Mouse (Mus musculus) liver, embryonic 15.5 days (tissue): ENCODE results near the gene Cops9. TPM values are rescaled to one million over a fixed set of nuclear protein-coding genes. Genes with fewer than 3 reads are reported as not detected.

Source experiments
- ATAC-seq: fragments of 200-750 bp; cut with Nextera tagmentation; 2 replicates; pipeline ENCODE4 v1.8.0; 2017; ENCODE audit warnings: moderate number of reproducible peaks, mild to moderate bottlenecking, moderate library complexity; ENCODE audit not compliant: insufficient read depth
- H3K27ac ChIP-seq: fragments of 300-500 bp; sonication (generic); replicated peaks from 2 replicates; pipeline ENCODE4 v1.5.1; 2015; ENCODE audit warnings: mild to moderate bottlenecking, inconsistent platforms
- H3K27me3 ChIP-seq: fragments of 300-500 bp; sonication (generic); 2 replicates; pipeline ENCODE4 v1.6.1; 2015; ENCODE audit warnings: mild to moderate bottlenecking, inconsistent platforms
- H3K36me3 ChIP-seq: fragments of 300-500 bp; sonication (generic); replicated peaks from 2 replicates; pipeline ENCODE4 v1.6.1; 2015; ENCODE audit warnings: moderate library complexity, mild to moderate bottlenecking, inconsistent platforms
- H3K4me1 ChIP-seq: fragments of 300-500 bp; sonication (generic); replicated peaks from 2 replicates; pipeline ENCODE4 v1.6.1; 2015; ENCODE audit warnings: inconsistent platforms
- H3K4me2 ChIP-seq: fragments of 300-500 bp; sonication (generic); 2 replicates; pipeline ENCODE4 v1.6.1; 2015; ENCODE audit warnings: moderate library complexity, mild to moderate bottlenecking, inconsistent platforms
- H3K4me3 ChIP-seq: fragments of 300-500 bp; sonication (generic); replicated peaks from 2 replicates; pipeline ENCODE4 v1.5.1; 2015; ENCODE audit warnings: mild to moderate bottlenecking, inconsistent platforms
- H3K9ac ChIP-seq: fragments of 300-500 bp; sonication (generic); 2 replicates; pipeline ENCODE4 v1.6.1; 2015; ENCODE audit warnings: moderate library complexity, mild to moderate bottlenecking, inconsistent platforms
- H3K9me3 ChIP-seq: fragments of 300-500 bp; sonication (generic); replicated peaks from 2 replicates; pipeline ENCODE4 v1.6.1; 2016; ENCODE audit warnings: inconsistent platforms
- WGBS: fragments of 180-500 bp; shearing (Covaris S2); methylation state at CpG from one replicate; pipeline ENCODE4 v1.1.7; 2015; ENCODE audit warnings: mixed read lengths; ENCODE audit not compliant: insufficient replicate concordance; 5-methylcytosine and 5-hydroxymethylcytosine counted together
- polyA plus RNA-seq: library from polyadenylated mRNA; unstranded; fragments of >200 nt; fragmentation: Nextera tagmentation; extraction: Ambion mirVana; gene quantifications from 2 replicates; pipeline ENCODE4 v1.2.1, GENCODE M21; 2015

The Cops9 gene
- polyA plus RNA-seq, 1 experiment from 2014 or later = 173 TPM

GRCm38 (mm10) chr1:92634569-92634968, 7.2 kb downstream of the Cops9 start:
- Histone ChIP-seq H3K9me3 (no peaks in the 10 kb centered on the region), H3K4me2 (no peak overlapping the region), H3K4me3 (no peak overlapping the region), H3K27ac (no peak overlapping the region), H3K36me3 (peaks cover 35% of the 10 kb centered on the region), H3K9ac (no peak overlapping the region), H3K4me1 (0 out of 2 replicates have a peak, but pooled peaks cover 3% of the 10 kb centered on the region), H3K27me3 (no peaks in the 10 kb centered on the region)
- WGBS = 53% methylated on average over 1 of the region's 1 CpGs
- ATAC-seq = no peak

- Histone ChIP-seq H3K9ac (no peak overlapping the region), H3K4me3 (no peak overlapping the region), H3K36me3 (peaks cover 30% of the 10 kb centered on the region), H3K9me3 (no peaks in the 10 kb centered on the region), H3K27ac (no peak overlapping the region), H3K4me1 (no peaks in the 10 kb centered on the region), H3K4me2 (no peak overlapping the region), H3K27me3 (no peaks in the 10 kb centered on the region)
- ATAC-seq = no peak
- WGBS = 68% methylated on average over 8 of the region's 8 CpGs
Measured at GRCm38 (mm10) chr1:92633726-92634125, 8.1 kb downstream of the Cops9 start.

GRCm38 (mm10) chr1:92632948-92633347, 8.8 kb downstream of the Cops9 start:
- no peaks in the 10 kb centered on the region for H3K27me3 ChIP-seq
- no peak overlapping the region for H3K9ac ChIP-seq
- H3K4me1 ChIP-seq = no peaks in the 10 kb centered on the region
- H3K27ac ChIP-seq = no peak overlapping the region
- no peaks in the 10 kb centered on the region for H3K9me3 ChIP-seq
- no peak overlapping the region for H3K4me3 ChIP-seq
- WGBS = 54% methylated on average over 6 of the region's 6 CpGs
- H3K36me3 ChIP-seq = peaks cover 23% of the 10 kb centered on the region
- ATAC-seq = no peak
- H3K4me2 ChIP-seq = no peak overlapping the region

GRCm38 (mm10) chr1:92632196-92632595, 9.6 kb downstream of the Cops9 start:
- Histone ChIP-seq H3K27me3 (no peaks in the 10 kb centered on the region), H3K4me3 (no peak overlapping the region), H3K9ac (no peak overlapping the region), H3K36me3 (peaks cover 15% of the 10 kb centered on the region), H3K4me2 (no peak overlapping the region), H3K27ac (no peak overlapping the region), H3K4me1 (no peaks in the 10 kb centered on the region), H3K9me3 (no peaks in the 10 kb centered on the region)
- WGBS = 56% methylated on average over 5 of the region's 5 CpGs
- ATAC-seq = no peak

- no peaks in the 10 kb centered on the region for H3K9me3 ChIP-seq
- H3K4me1 ChIP-seq = no peaks in the 10 kb centered on the region
- no peak for ATAC-seq
- H3K4me2 ChIP-seq = no peak overlapping the region
- 29% methylated on average over 4 of the region's 4 CpGs for WGBS
- H3K27me3 ChIP-seq = no peaks in the 10 kb centered on the region
- no peak overlapping the region for H3K27ac ChIP-seq
- H3K9ac ChIP-seq = no peak overlapping the region
- no peaks in the 10 kb centered on the region for H3K36me3 ChIP-seq
- no peak overlapping the region for H3K4me3 ChIP-seq
Measured at GRCm38 (mm10) chr1:92628227-92628626, 13.6 kb downstream of the Cops9 start.

- Histone ChIP-seq H3K27ac (no peak overlapping the region), H3K4me1 (no peaks in the 10 kb centered on the region), H3K9ac (no peak overlapping the region), H3K9me3 (no peaks in the 10 kb centered on the region), H3K4me3 (no peak overlapping the region), H3K27me3 (no peaks in the 10 kb centered on the region), H3K36me3 (no peaks in the 10 kb centered on the region), H3K4me2 (no peak overlapping the region)
- ATAC-seq = no peak
- 36% methylated on average over 4 of the region's 4 CpGs for WGBS
Measured at GRCm38 (mm10) chr1:92618360-92618759, 23.4 kb downstream of the Cops9 start.

- Histone ChIP-seq H3K4me1 (no peaks in the 10 kb centered on the region), H3K27me3 (no peaks in the 10 kb centered on the region), H3K9me3 (no peaks in the 10 kb centered on the region), H3K9ac (no peak within 1 kb of the TSS), H3K4me3 (no peak within 1 kb of the TSS), H3K27ac (no peak within 1 kb of the TSS), H3K4me2 (no peak within 1 kb of the TSS), H3K36me3 (no peaks in the 10 kb centered on the region)
- 37% methylated on average over 2 of the region's 2 CpGs for WGBS
- no peak for ATAC-seq
Measured at GRCm38 (mm10) chr1:92617488-92617887, 24.3 kb downstream of the Cops9 start, which contains the start of gene Olfr12. Gene Olfr12, plus strand, starts transcription at chr1:92617788.

- H3K9ac ChIP-seq = no peak overlapping the region
- no peak for ATAC-seq
- no peak overlapping the region for H3K4me3 ChIP-seq
- H3K36me3 ChIP-seq = no peaks in the 10 kb centered on the region
- no peaks in the 10 kb centered on the region for H3K4me1 ChIP-seq
- H3K4me2 ChIP-seq = no peak overlapping the region
- no peak overlapping the region for H3K27ac ChIP-seq
- 45% methylated on average over 1 of the region's 1 CpGs for WGBS
- H3K9me3 ChIP-seq = no peaks in the 10 kb centered on the region
- H3K27me3 ChIP-seq = no peaks in the 10 kb centered on the region; the same call in 1 of the 2 replicates
Measured at GRCm38 (mm10) chr1:92616046-92616445, 25.7 kb downstream of the Cops9 start.

- H3K27me3 ChIP-seq = no peaks in the 10 kb centered on the region; the same call in 1 of the 2 replicates
- no peak for ATAC-seq
- no peak overlapping the region for H3K9ac ChIP-seq
- 10% methylated on average over 1 of the region's 1 CpGs for WGBS
- H3K4me3 ChIP-seq = no peak overlapping the region
- no peak overlapping the region for H3K4me2 ChIP-seq
- H3K27ac ChIP-seq = no peak overlapping the region
- no peaks in the 10 kb centered on the region for H3K36me3 ChIP-seq
- no peaks in the 10 kb centered on the region for H3K9me3 ChIP-seq
- no peaks in the 10 kb centered on the region for H3K4me1 ChIP-seq
Measured at GRCm38 (mm10) chr1:92614516-92614915, 27.3 kb downstream of the Cops9 start.

- H3K9me3 ChIP-seq = no peaks in the 10 kb centered on the region
- H3K36me3 ChIP-seq = no peaks in the 10 kb centered on the region
- no peak overlapping the region for H3K27ac ChIP-seq
- no peak for ATAC-seq
- 31% methylated on average over 4 of the region's 4 CpGs for WGBS
- no peak overlapping the region for H3K4me3 ChIP-seq
- H3K4me1 ChIP-seq = no peaks in the 10 kb centered on the region
- no peak overlapping the region for H3K4me2 ChIP-seq
- no peaks in the 10 kb centered on the region; the same call in 1 of the 2 replicates for H3K27me3 ChIP-seq
- H3K9ac ChIP-seq = no peak overlapping the region
Measured at GRCm38 (mm10) chr1:92613175-92613574, 28.6 kb downstream of the Cops9 start.

- Histone ChIP-seq H3K9ac (no peak overlapping the region), H3K27ac (no peak overlapping the region), H3K4me3 (no peak overlapping the region), H3K4me1 (no peaks in the 10 kb centered on the region), H3K27me3 (no peaks in the 10 kb centered on the region; the same call in 1 of the 2 replicates), H3K36me3 (no peaks in the 10 kb centered on the region), H3K4me2 (no peak overlapping the region), H3K9me3 (no peaks in the 10 kb centered on the region)
- 6% methylated on average over 5 of the region's 5 CpGs for WGBS
- ATAC-seq = no peak
Measured at GRCm38 (mm10) chr1:92611008-92611407, 30.8 kb downstream of the Cops9 start.

- ATAC-seq = no peak
- no peak overlapping the region for H3K27ac ChIP-seq
- H3K27me3 ChIP-seq = no peaks in the 10 kb centered on the region; the same call in 1 of the 2 replicates
- H3K36me3 ChIP-seq = no peaks in the 10 kb centered on the region
- no peak overlapping the region for H3K9ac ChIP-seq
- 56% methylated on average over 4 of the region's 4 CpGs for WGBS
- H3K4me2 ChIP-seq = no peak overlapping the region
- no peaks in the 10 kb centered on the region for H3K9me3 ChIP-seq
- H3K4me1 ChIP-seq = no peaks in the 10 kb centered on the region
- H3K4me3 ChIP-seq = no peak overlapping the region
Measured at GRCm38 (mm10) chr1:92607711-92608110, 34.1 kb downstream of the Cops9 start.
